Mouse (Mus musculus): ENCODE results near the gene Rngtt. TPM values are rescaled to one million over a fixed set of nuclear protein-coding genes. Genes with fewer than 3 reads are reported as not detected.
A peak's percentile ranks its signal among the peaks of the same experiment; 100 is the strongest.

The Rngtt gene
- polyA plus RNA-seq, 1 experiment from 2014 or later = 22.6 TPM

- Histone ChIP-seq H3K9me3 (replicated peaks; ENCODE audit: control insufficient read depth, low read length) (no peaks in the 10 kb centered on the region), H3K4me2 (ENCODE audit: low read depth, low read length) (no peak overlapping the region), H3K27me3 (ENCODE audit: control insufficient read depth, insufficient read depth, low read length) (no peaks in the 10 kb centered on the region), H3K27ac (ENCODE audit: low read length) (no peak overlapping the region), H3K4me3 (replicated peaks; ENCODE audit: low read length) (no peak overlapping the region), H3K9ac (ENCODE audit: low read length) (no peak overlapping the region), H3K36me3 (ENCODE audit: control insufficient read depth, insufficient read depth, low read length) (no peaks in the 10 kb centered on the region), H3K4me1 (ENCODE audit: control insufficient read depth, insufficient read depth, low read length) (peaks cover 4% of the 10 kb centered on the region; the same call in 1 of the 2 replicates)
- no peak for ATAC-seq (ENCODE audit: insufficient read depth, low FRiP score)
- 38% methylated on average over 1 of the region's 1 CpGs for WGBS
Measured at GRCm38 (mm10) chr4:33464432-33464831, 154.3 kb downstream of the Rngtt start.

- Histone ChIP-seq H3K36me3 (ENCODE audit: control insufficient read depth, insufficient read depth, low read length) (no peaks in the 10 kb centered on the region), H3K4me2 (ENCODE audit: low read depth, low read length) (no peak overlapping the region), H3K4me1 (ENCODE audit: control insufficient read depth, insufficient read depth, low read length) (peaks cover 4% of the 10 kb centered on the region; the same call in 1 of the 2 replicates), H3K4me3 (replicated peaks; ENCODE audit: low read length) (no peak overlapping the region), H3K27ac (ENCODE audit: low read length) (no peak overlapping the region), H3K9me3 (replicated peaks; ENCODE audit: control insufficient read depth, low read length) (no peaks in the 10 kb centered on the region), H3K9ac (ENCODE audit: low read length) (no peak overlapping the region), H3K27me3 (ENCODE audit: control insufficient read depth, insufficient read depth, low read length) (no peaks in the 10 kb centered on the region)
- no peak for ATAC-seq (ENCODE audit: insufficient read depth, low FRiP score)
- WGBS = 83% methylated on average over 3 of the region's 3 CpGs
Measured at GRCm38 (mm10) chr4:33465871-33466270, 155.8 kb downstream of the Rngtt start.

- Histone ChIP-seq H3K4me2 (ENCODE audit: low read depth, low read length) (no peak overlapping the region), H3K27ac (ENCODE audit: low read length) (no peak overlapping the region), H3K4me1 (ENCODE audit: control insufficient read depth, insufficient read depth, low read length) (peaks cover 4% of the 10 kb centered on the region; the same call in 1 of the 2 replicates), H3K9me3 (replicated peaks; ENCODE audit: control insufficient read depth, low read length) (no peaks in the 10 kb centered on the region), H3K27me3 (ENCODE audit: control insufficient read depth, insufficient read depth, low read length) (no peaks in the 10 kb centered on the region), H3K36me3 (ENCODE audit: control insufficient read depth, insufficient read depth, low read length) (no peaks in the 10 kb centered on the region), H3K4me3 (replicated peaks; ENCODE audit: low read length) (no peak overlapping the region), H3K9ac (ENCODE audit: low read length) (no peak overlapping the region)
- ATAC-seq (ENCODE audit: insufficient read depth, low FRiP score) = peak; percentile 68; the same call in 1 of the 2 replicates
- WGBS = 63% methylated on average over 2 of the region's 2 CpGs
Measured at GRCm38 (mm10) chr4:33466970-33467399, 156.9 kb downstream of the Rngtt start.

- Histone ChIP-seq H3K4me2 (ENCODE audit: low read depth, low read length) (no peak overlapping the region), H3K4me1 (ENCODE audit: control insufficient read depth, insufficient read depth, low read length) (peaks cover 4% of the 10 kb centered on the region; the same call in 1 of the 2 replicates), H3K27me3 (ENCODE audit: control insufficient read depth, insufficient read depth, low read length) (no peaks in the 10 kb centered on the region), H3K9me3 (replicated peaks; ENCODE audit: control insufficient read depth, low read length) (no peaks in the 10 kb centered on the region), H3K9ac (ENCODE audit: low read length) (no peak overlapping the region), H3K4me3 (replicated peaks; ENCODE audit: low read length) (no peak overlapping the region), H3K36me3 (ENCODE audit: control insufficient read depth, insufficient read depth, low read length) (no peaks in the 10 kb centered on the region), H3K27ac (ENCODE audit: low read length) (no peak overlapping the region)
- WGBS = 57% methylated on average over 1 of the region's 1 CpGs
- no peak for ATAC-seq (ENCODE audit: insufficient read depth, low FRiP score)
Measured at GRCm38 (mm10) chr4:33467627-33468026, 157.5 kb downstream of the Rngtt start.

- H3K9ac ChIP-seq (ENCODE audit: low read length) = no peak overlapping the region
- no peak overlapping the region for H3K27ac ChIP-seq (ENCODE audit: low read length)
- ATAC-seq (ENCODE audit: insufficient read depth, low FRiP score) = no peak
- H3K4me2 ChIP-seq (ENCODE audit: low read depth, low read length) = no peak overlapping the region
- 85% methylated on average over 3 of the region's 3 CpGs for WGBS
- H3K27me3 ChIP-seq (ENCODE audit: control insufficient read depth, insufficient read depth, low read length) = no peaks in the 10 kb centered on the region
- H3K9me3 ChIP-seq (replicated peaks; ENCODE audit: control insufficient read depth, low read length) = no peaks in the 10 kb centered on the region
- H3K4me1 ChIP-seq (ENCODE audit: control insufficient read depth, insufficient read depth, low read length) = peaks cover 4% of the 10 kb centered on the region; the same call in 1 of the 2 replicates
- no peak overlapping the region for H3K4me3 ChIP-seq (replicated peaks; ENCODE audit: low read length)
- H3K36me3 ChIP-seq (ENCODE audit: control insufficient read depth, insufficient read depth, low read length) = no peaks in the 10 kb centered on the region
Measured at GRCm38 (mm10) chr4:33468151-33468550, 158.0 kb downstream of the Rngtt start.

- no peak overlapping the region for H3K4me2 ChIP-seq (ENCODE audit: low read depth, low read length)
- H3K9ac ChIP-seq (ENCODE audit: low read length) = no peak overlapping the region
- H3K9me3 ChIP-seq (replicated peaks; ENCODE audit: control insufficient read depth, low read length) = no peaks in the 10 kb centered on the region
- H3K36me3 ChIP-seq (ENCODE audit: control insufficient read depth, insufficient read depth, low read length) = no peaks in the 10 kb centered on the region
- 94% methylated on average over 1 of the region's 1 CpGs for WGBS
- peaks cover 1% of the 10 kb centered on the region; the same call in 1 of the 2 replicates for H3K4me1 ChIP-seq (ENCODE audit: control insufficient read depth, insufficient read depth, low read length)
- no peak overlapping the region for H3K27ac ChIP-seq (ENCODE audit: low read length)
- H3K4me3 ChIP-seq (replicated peaks; ENCODE audit: low read length) = no peak overlapping the region
- ATAC-seq (ENCODE audit: insufficient read depth, low FRiP score) = no peak
- no peaks in the 10 kb centered on the region for H3K27me3 ChIP-seq (ENCODE audit: control insufficient read depth, insufficient read depth, low read length)
Measured at GRCm38 (mm10) chr4:33470671-33471302, 160.7 kb downstream of the Rngtt start.

- no peak overlapping the region for H3K9ac ChIP-seq (ENCODE audit: low read length)
- no peaks in the 10 kb centered on the region for H3K27me3 ChIP-seq (ENCODE audit: control insufficient read depth, insufficient read depth, low read length)
- no peaks in the 10 kb centered on the region for H3K4me1 ChIP-seq (ENCODE audit: control insufficient read depth, insufficient read depth, low read length)
- WGBS = 90% methylated on average over 8 of the region's 8 CpGs
- H3K36me3 ChIP-seq (ENCODE audit: control insufficient read depth, insufficient read depth, low read length) = no peaks in the 10 kb centered on the region
- H3K27ac ChIP-seq (ENCODE audit: low read length) = no peak overlapping the region
- no peak overlapping the region for H3K4me3 ChIP-seq (replicated peaks; ENCODE audit: low read length)
- no peak for ATAC-seq (ENCODE audit: insufficient read depth, low FRiP score)
- H3K9me3 ChIP-seq (replicated peaks; ENCODE audit: control insufficient read depth, low read length) = no peaks in the 10 kb centered on the region
- no peak overlapping the region for H3K4me2 ChIP-seq (ENCODE audit: low read depth, low read length)
Measured at GRCm38 (mm10) chr4:33478011-33478785, 168.1 kb downstream of the Rngtt start.

GRCm38 (mm10) chr4:33481721-33482120, 171.6 kb downstream of the Rngtt start:
- no peaks in the 10 kb centered on the region for H3K27me3 ChIP-seq (ENCODE audit: control insufficient read depth, insufficient read depth, low read length)
- H3K9ac ChIP-seq (ENCODE audit: low read length) = no peak overlapping the region
- no peaks in the 10 kb centered on the region for H3K4me1 ChIP-seq (ENCODE audit: control insufficient read depth, insufficient read depth, low read length)
- no peak overlapping the region for H3K4me3 ChIP-seq (replicated peaks; ENCODE audit: low read length)
- no peak for ATAC-seq (ENCODE audit: insufficient read depth, low FRiP score)
- H3K4me2 ChIP-seq (ENCODE audit: low read depth, low read length) = no peak overlapping the region
- H3K36me3 ChIP-seq (ENCODE audit: control insufficient read depth, insufficient read depth, low read length) = no peaks in the 10 kb centered on the region
- no peak overlapping the region for H3K27ac ChIP-seq (ENCODE audit: low read length)
- H3K9me3 ChIP-seq (replicated peaks; ENCODE audit: control insufficient read depth, low read length) = no peaks in the 10 kb centered on the region

- H3K9me3 ChIP-seq (replicated peaks; ENCODE audit: control insufficient read depth, low read length) = no peaks in the 10 kb centered on the region
- H3K4me2 ChIP-seq (ENCODE audit: low read depth, low read length) = no peak overlapping the region
- 84% methylated on average over 1 of the region's 1 CpGs for WGBS
- H3K36me3 ChIP-seq (ENCODE audit: control insufficient read depth, insufficient read depth, low read length) = no peaks in the 10 kb centered on the region
- no peak overlapping the region for H3K4me3 ChIP-seq (replicated peaks; ENCODE audit: low read length)
- H3K27ac ChIP-seq (ENCODE audit: low read length) = no peak overlapping the region
- ATAC-seq (ENCODE audit: insufficient read depth, low FRiP score) = no peak
- no peaks in the 10 kb centered on the region for H3K27me3 ChIP-seq (ENCODE audit: control insufficient read depth, insufficient read depth, low read length)
- no peak overlapping the region for H3K9ac ChIP-seq (ENCODE audit: low read length)
- H3K4me1 ChIP-seq (ENCODE audit: control insufficient read depth, insufficient read depth, low read length) = no peaks in the 10 kb centered on the region
Measured at GRCm38 (mm10) chr4:33486050-33486449, 175.9 kb downstream of the Rngtt start.

Measured in stomach, embryonic 16.5 days (tissue).